Mouse (Mus musculus) midbrain, embryonic 16.5 days (tissue): ENCODE measurements around the gene Rdh16. TPM values are rescaled to one million over a fixed set of nuclear protein-coding genes. Genes with fewer than 3 reads are reported as not detected.
"Not testable (repeated sequence)": the region's sequence is repeated elsewhere in the genome, so short reads cannot be mapped to it uniquely, and the experiment has no call there.

Source experiments
- ATAC-seq: fragments of 200-750 bp; cut with Nextera tagmentation; 2 replicates; pipeline ENCODE4 v1.8.0; 2017; ENCODE audit warnings: moderate TSS enrichment
- H3K27ac ChIP-seq: fragments of 300-500 bp; sonication (generic); 2 replicates; pipeline ENCODE4 v1.5.1; 2014; ENCODE audit warnings: mild to moderate bottlenecking, low read length, mixed read lengths
- H3K27me3 ChIP-seq: fragments of 300-500 bp; sonication (generic); 2 replicates; pipeline ENCODE4 v1.6.1; 2014; ENCODE audit warnings: low read depth, low read length, mixed read lengths; ENCODE audit not compliant: control insufficient read depth, insufficient read depth
- H3K36me3 ChIP-seq: fragments of 300-500 bp; sonication (generic); 2 replicates; pipeline ENCODE4 v1.6.1; 2014; ENCODE audit warnings: mild to moderate bottlenecking, low read length, moderate library complexity, mixed read lengths; ENCODE audit not compliant: control insufficient read depth, insufficient read depth
- H3K4me1 ChIP-seq: fragments of 300-500 bp; sonication (generic); 2 replicates; pipeline ENCODE4 v1.6.1; 2014; ENCODE audit warnings: mild to moderate bottlenecking, low read length, mixed read lengths; ENCODE audit not compliant: control insufficient read depth, insufficient read depth
- H3K4me2 ChIP-seq: fragments of 300-500 bp; sonication (generic); 2 replicates; pipeline ENCODE4 v1.6.1; 2014; ENCODE audit warnings: mild to moderate bottlenecking, low read length, mixed read lengths
- H3K4me3 ChIP-seq: fragments of 300-500 bp; sonication (generic); 2 replicates; pipeline ENCODE4 v1.5.1; 2014; ENCODE audit warnings: low read depth, mild to moderate bottlenecking, low read length, moderate library complexity, mixed read lengths
- H3K9ac ChIP-seq: fragments of 300-500 bp; sonication (generic); 2 replicates; pipeline ENCODE4 v1.6.1; 2014; ENCODE audit warnings: low read depth, low read length, mixed read lengths
- H3K9me3 ChIP-seq: fragments of 300-500 bp; sonication (generic); replicated peaks from 2 replicates; pipeline ENCODE4 v1.6.1; 2014; ENCODE audit warnings: mild to moderate bottlenecking, low read length, mixed read lengths; ENCODE audit not compliant: control insufficient read depth, poor library complexity, severe bottlenecking
- WGBS: fragments of 180-500 bp; shearing (Covaris S2); extraction: QIAGEN DNeasy Blood & Tissue Kit; methylation state at CpG from one replicate; pipeline ENCODE4 v1.1.7; 2014; 5-methylcytosine and 5-hydroxymethylcytosine counted together
- polyA plus RNA-seq: library from polyadenylated mRNA; unstranded; fragments of >200 nt; fragmentation: Nextera tagmentation; extraction: Ambion mirVana; gene quantifications from 2 replicates; pipeline ENCODE4 v1.2.1, GENCODE M21; 2015

Gene Rdh16
- polyA plus RNA-seq, result not detected in 2 replicates

- H3K36me3 ChIP-seq, result no peaks in the 10 kb centered on the region
- no peaks in the 10 kb centered on the region for H3K9me3 ChIP-seq
- no peak within 1 kb of the TSS for H3K27ac ChIP-seq
- no peaks in the 10 kb centered on the region for H3K27me3 ChIP-seq
- H3K4me1 ChIP-seq, result no peaks in the 10 kb centered on the region
- 92% methylated on average over 6 of the region's 6 CpGs for WGBS
- ATAC-seq, result no peak
- H3K9ac ChIP-seq, result no peak within 1 kb of the TSS
- H3K4me3 ChIP-seq, result no peak within 1 kb of the TSS
- H3K4me2 ChIP-seq, result no peak within 1 kb of the TSS
Observed at GRCm38 (mm10) chr10:127800891-127801290, at the start of gene Rdh16. Rdh16 (plus strand) TSS chr10:127801152.

DNA sequence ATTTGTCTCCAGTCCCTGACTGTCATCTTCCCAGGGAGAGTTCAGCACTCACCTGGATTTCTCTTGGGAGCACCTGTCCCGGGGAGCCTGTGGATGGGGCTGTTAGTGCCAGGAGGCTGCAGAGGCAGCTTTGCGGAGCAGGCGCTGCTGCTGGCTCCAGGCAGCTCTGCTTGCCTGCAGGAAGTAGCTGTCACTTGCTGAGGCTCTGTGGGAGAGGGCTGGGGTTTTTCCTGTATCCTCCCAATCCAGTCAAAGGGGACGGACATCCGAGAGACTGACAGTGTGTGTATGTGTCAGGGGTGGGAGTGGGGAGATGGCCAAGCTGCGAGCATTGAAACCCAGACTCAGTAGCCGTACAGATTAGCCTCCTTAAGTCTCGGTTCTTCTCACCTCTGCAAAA is 49.4 kb upstream of the Rdh16 start, which contains the start of gene Gpr182:
Gene Gpr182 (minus strand): TSS at position 185 of the 400 bp plus-strand sequence.
- peak within 1 kb of the TSS; percentile 29 for H3K4me2 ChIP-seq
- H3K27ac ChIP-seq, result no peak within 1 kb of the TSS
- peaks cover 13% of the 10 kb centered on the region for H3K36me3 ChIP-seq
- no peaks in the 10 kb centered on the region for H3K4me1 ChIP-seq
- WGBS, result 65% methylated on average over 8 of the region's 8 CpGs
- no peaks in the 10 kb centered on the region for H3K9me3 ChIP-seq
- no peak within 1 kb of the TSS; the same call in 1 of the 2 replicates for H3K4me3 ChIP-seq
- no peak within 1 kb of the TSS for H3K9ac ChIP-seq
- ATAC-seq, result no peak
- H3K27me3 ChIP-seq, result no peaks in the 10 kb centered on the region

DNA sequence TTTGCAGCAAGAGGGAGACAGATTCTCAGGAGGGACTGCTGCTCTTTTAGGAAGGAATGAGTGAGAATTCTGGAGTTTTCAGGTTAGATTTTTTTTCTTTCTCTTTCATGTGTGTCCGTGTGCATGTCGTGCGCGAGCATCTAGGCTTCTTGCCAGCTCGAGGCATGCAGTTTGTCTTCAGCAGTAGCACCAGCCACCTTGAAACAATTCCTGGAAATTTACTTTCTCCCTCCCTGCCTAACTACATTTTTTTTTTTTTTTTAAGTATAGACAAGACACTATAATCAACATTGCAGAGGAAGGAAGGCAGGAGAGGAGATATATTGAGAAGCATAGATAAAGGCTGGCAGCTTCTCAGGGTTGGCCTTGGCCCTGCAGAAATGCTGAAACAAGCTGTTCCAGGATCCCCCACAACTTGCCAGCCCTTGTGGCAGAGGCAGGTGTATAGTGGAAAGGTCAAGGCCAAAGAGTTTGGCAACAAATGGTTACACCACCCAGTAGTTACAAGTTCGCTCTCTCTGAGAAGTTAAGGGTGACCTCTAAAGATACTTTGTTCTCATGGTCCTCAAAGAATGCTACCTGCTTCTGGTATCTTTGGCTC is 46.3 kb upstream of the Rdh16 start:
- H3K27me3 ChIP-seq, result no peaks in the 10 kb centered on the region
- H3K4me2 ChIP-seq, result no peak overlapping the region
- no peaks in the 10 kb centered on the region for H3K36me3 ChIP-seq
- no peak overlapping the region for H3K9ac ChIP-seq
- no peak for ATAC-seq
- WGBS, result 88% methylated on average over 6 of the region's 6 CpGs
- no peak overlapping the region for H3K4me3 ChIP-seq
- no peaks in the 10 kb centered on the region for H3K4me1 ChIP-seq
- no peaks in the 10 kb centered on the region for H3K9me3 ChIP-seq
- H3K27ac ChIP-seq, result no peak overlapping the region

DNA sequence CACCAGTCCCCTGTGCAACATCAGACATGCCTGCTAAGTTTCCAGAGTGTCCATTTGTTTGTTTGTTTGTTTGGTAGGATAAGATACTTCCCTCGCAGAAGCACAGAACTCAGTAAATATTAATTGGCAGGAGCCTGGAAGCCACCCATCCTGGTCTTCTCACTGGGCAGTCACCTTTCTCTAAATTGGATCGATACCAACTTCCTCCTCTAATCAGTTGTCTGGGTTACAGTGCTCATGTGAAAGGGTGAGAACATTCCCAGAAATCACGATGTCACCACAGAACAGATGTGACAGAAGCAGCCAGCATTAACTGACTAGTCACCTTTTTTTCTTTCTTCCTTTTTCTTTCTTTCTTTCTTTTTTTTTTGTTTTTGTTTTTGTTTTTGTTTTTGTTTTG is 45.7 kb upstream of the Rdh16 start:
- H3K9me3 ChIP-seq, result no peaks in the 10 kb centered on the region
- no peaks in the 10 kb centered on the region for H3K4me1 ChIP-seq
- H3K9ac ChIP-seq, result no peak overlapping the region
- H3K27me3 ChIP-seq, result no peaks in the 10 kb centered on the region
- no peak overlapping the region for H3K4me3 ChIP-seq
- H3K27ac ChIP-seq, result no peak overlapping the region
- no peak overlapping the region for H3K4me2 ChIP-seq
- WGBS, result 79% methylated on average over 3 of the region's 3 CpGs
- ATAC-seq, result no peak
- H3K36me3 ChIP-seq, result no peaks in the 10 kb centered on the region

- 48% methylated on average over 17 of the region's 18 CpGs for WGBS
Observed at GRCm38 (mm10) chr10:127755770-127756468, 45.0 kb upstream of the Rdh16 start.

GRCm38 (mm10) chr10:127759181-127760110 is 41.5 kb upstream of the Rdh16 start, which contains the start of the genes Rdh1 and Rdh16f1:
Rdh1 (plus strand) TSS chr10:127759721.
Rdh16f1 (plus strand) TSS chr10:127759787.
- no peaks in the 10 kb centered on the region for H3K27me3 ChIP-seq
- H3K27ac ChIP-seq, result no peak within 1 kb of the TSS
- H3K4me2 ChIP-seq, result no peak within 1 kb of the TSS
- H3K4me1 ChIP-seq, result no peaks in the 10 kb centered on the region
- H3K9me3 ChIP-seq, result no peaks in the 10 kb centered on the region
- H3K4me3 ChIP-seq, result no peak within 1 kb of the TSS
- H3K9ac ChIP-seq, result no peak within 1 kb of the TSS
- WGBS, result 68% methylated on average over 8 of the region's 9 CpGs
- ATAC-seq, result no peak
- no peaks in the 10 kb centered on the region for H3K36me3 ChIP-seq

More at GRCm38 (mm10) chr10:127755770-127756468, 45.0 kb upstream of the Rdh16 start:
- peak overlapping the region; percentile 30 for H3K4me2 ChIP-seq
- H3K4me3 ChIP-seq, result no peak overlapping the region
- ATAC-seq, result no peak
- no peak overlapping the region for H3K9ac ChIP-seq
- H3K27ac ChIP-seq, result no peak overlapping the region
- H3K27me3 ChIP-seq, result no peaks in the 10 kb centered on the region
- no peaks in the 10 kb centered on the region for H3K9me3 ChIP-seq
- H3K36me3 ChIP-seq, result no peaks in the 10 kb centered on the region
- no peaks in the 10 kb centered on the region for H3K4me1 ChIP-seq

DNA sequence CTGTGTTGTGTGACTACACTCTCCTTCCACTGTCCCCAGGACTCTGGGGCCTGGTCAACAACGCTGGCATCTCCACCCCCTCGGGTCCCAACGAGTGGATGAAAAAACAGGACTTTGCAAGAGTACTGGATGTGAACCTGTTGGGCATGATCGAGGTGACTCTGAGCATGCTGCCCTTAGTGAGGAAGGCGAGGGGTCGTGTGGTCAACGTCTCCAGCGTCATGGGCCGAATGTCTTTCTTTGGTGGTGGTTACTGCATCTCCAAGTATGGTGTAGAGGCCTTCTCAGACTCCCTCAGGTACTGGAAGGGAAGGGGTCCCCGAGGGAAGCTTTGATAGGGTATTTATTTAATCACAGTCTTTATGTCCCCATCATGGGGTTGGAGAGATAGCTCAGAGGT is 38.0 kb upstream of the Rdh16 start:
- not testable (repeated sequence) for H3K36me3 ChIP-seq, H3K4me3 ChIP-seq, H3K9me3 ChIP-seq, H3K4me1 ChIP-seq, ATAC-seq, H3K27me3 ChIP-seq, H3K27ac ChIP-seq, H3K4me2 ChIP-seq, H3K9ac ChIP-seq
- 91% methylated on average over 10 of the region's 10 CpGs for WGBS

GRCm38 (mm10) chr10:127763914-127764680 is 36.9 kb upstream of the Rdh16 start:
- H3K9me3 ChIP-seq, result no peaks in the 10 kb centered on the region
- no peak overlapping the region for H3K9ac ChIP-seq
- no peak overlapping the region for H3K4me3 ChIP-seq
- H3K4me1 ChIP-seq, result no peaks in the 10 kb centered on the region
- H3K27me3 ChIP-seq, result no peaks in the 10 kb centered on the region
- no peak overlapping the region for H3K27ac ChIP-seq
- no peaks in the 10 kb centered on the region for H3K36me3 ChIP-seq
- no peak overlapping the region for H3K4me2 ChIP-seq
- ATAC-seq, result no peak
- WGBS, result 69% methylated on average over 12 of the region's 12 CpGs
